Mouse (Mus musculus): ENCODE results near the gene N4bp2l1. TPM values are rescaled to one million over a fixed set of nuclear protein-coding genes. Genes with fewer than 3 reads are reported as not detected.

N4bp2l1 gene
- polyA plus RNA-seq, 1 experiment from 2014 or later: 16.7 TPM

DNA sequence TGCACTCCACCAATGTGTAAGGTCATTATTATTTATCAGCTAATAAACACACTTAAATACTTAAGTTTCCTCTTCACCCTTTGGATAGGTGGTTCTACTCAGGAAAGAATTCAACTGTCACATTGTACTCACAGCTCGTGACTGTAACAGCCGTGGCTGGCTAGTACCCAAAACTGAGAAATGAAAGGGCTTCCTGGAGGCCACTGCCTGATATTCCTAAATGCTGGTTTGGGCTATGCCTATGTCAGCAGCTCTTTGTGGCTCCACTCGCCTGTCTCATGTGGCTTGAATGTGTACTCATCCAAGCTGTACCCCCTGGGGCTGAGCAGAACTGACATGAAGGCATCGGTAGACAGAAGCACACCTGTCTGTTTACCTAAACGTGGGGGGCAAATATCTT lies 22.1 kb downstream of the N4bp2l1 start:
- Histone ChIP-seq H3K4me2 (no peak overlapping the region), H3K9me3 (no peaks in the 10 kb centered on the region), H3K27ac (no peak overlapping the region), H3K4me3 (no peak overlapping the region), H3K4me1 (no peaks in the 10 kb centered on the region), H3K27me3 (replicated peaks) (no peaks in the 10 kb centered on the region), H3K36me3 (replicated peaks) (peaks cover 4% of the 10 kb centered on the region; the same call in 1 of the 2 replicates), H3K9ac (no peak overlapping the region)
- 78% methylated on average over 5 of the region's 5 CpGs for WGBS
- ATAC-seq (replicated peaks): no peak

DNA sequence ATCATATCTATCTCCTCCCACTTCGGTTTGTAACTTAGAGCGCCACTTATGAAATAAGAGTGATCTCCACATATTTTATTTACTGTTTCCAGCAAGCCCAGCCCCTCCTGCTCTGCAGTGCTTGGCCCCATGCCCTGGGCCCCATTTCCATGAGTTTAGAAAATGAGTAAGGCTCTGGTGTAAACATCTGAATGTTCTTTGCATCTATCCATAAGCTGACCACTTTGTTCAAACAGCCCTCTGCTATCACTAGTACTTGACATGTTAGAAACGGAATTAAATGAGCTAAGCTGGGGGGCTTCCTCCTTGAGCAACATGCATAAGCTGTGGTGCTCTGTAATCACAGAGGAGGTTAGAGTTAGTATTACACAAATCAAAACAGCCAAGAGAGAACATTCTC lies 22.6 kb downstream of the N4bp2l1 start:
- peaks cover 4% of the 10 kb centered on the region; the same call in 1 of the 2 replicates for H3K36me3 ChIP-seq (replicated peaks)
- no peaks in the 10 kb centered on the region for H3K27me3 ChIP-seq (replicated peaks)
- H3K9ac ChIP-seq: no peak overlapping the region
- no peak overlapping the region for H3K4me2 ChIP-seq
- no peaks in the 10 kb centered on the region for H3K4me1 ChIP-seq
- no peak overlapping the region for H3K4me3 ChIP-seq
- no peak for ATAC-seq (replicated peaks)
- no peaks in the 10 kb centered on the region for H3K9me3 ChIP-seq
- H3K27ac ChIP-seq: no peak overlapping the region
- 90% methylated on average over 3 of the region's 3 CpGs for WGBS

DNA sequence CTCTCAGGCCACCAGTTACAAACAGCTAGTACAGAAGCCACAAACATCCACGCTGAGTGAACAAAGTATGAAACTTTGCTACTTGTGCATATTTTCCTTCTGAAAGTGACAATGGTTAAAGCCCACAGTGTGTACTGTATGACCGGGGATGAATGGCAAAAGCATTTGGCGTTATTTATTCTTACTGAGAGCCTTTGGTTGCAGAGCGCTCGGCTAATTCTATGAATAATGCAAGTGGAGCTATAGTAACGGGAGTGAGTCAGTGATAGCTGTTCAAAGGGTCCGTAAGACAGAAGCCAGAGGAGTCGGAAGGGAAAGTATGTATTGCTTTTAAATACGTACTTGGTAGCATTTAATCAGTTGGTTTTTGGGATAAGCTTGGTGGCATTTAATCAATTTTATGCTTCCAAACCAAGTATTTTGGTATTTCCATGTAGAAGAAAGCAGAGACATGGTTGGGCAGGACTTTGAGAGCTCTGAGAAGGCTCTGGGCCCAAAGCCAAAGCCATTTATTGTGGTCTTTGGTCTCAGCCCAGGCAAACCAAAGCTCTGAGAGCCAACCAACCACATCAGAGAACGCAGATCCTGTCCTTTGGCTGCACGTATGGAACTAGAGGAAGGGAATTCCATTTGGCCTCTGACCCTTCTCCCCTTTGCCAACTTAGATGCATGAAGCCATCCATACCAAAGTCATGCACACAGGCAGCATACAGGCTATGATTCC lies 26.3 kb downstream of the N4bp2l1 start:
- Histone ChIP-seq H3K27ac (no peak overlapping the region), H3K9ac (no peak overlapping the region), H3K36me3 (replicated peaks) (peaks cover 10% of the 10 kb centered on the region; the same call in 1 of the 2 replicates), H3K9me3 (no peaks in the 10 kb centered on the region), H3K27me3 (replicated peaks) (no peaks in the 10 kb centered on the region), H3K4me2 (no peak overlapping the region), H3K4me1 (no peaks in the 10 kb centered on the region), H3K4me3 (no peak overlapping the region)
- 67% methylated on average over 11 of the region's 11 CpGs for WGBS
- no peak for ATAC-seq (replicated peaks)

DNA sequence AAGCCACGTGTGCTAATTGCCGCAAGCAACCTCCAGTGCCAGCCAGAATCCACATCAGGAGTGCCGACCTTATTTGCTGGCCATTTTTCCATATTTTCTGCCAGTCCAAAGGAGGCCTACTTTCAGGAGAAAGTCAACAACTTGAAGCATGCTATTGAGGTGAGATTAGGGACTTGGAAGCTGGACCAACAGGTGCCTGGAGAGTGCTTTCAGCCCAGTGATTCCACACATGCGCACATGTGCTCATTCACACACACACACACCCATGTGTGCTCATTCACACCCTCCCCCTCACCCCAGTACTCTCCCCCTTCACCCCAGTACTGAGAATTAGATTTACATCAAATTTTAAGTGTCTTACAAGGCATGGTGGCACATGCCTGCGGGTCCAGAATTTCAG lies 30.0 kb downstream of the N4bp2l1 start:
- Histone ChIP-seq H3K9ac (no peak overlapping the region), H3K4me1 (no peaks in the 10 kb centered on the region), H3K27ac (no peak overlapping the region), H3K27me3 (replicated peaks) (no peaks in the 10 kb centered on the region), H3K4me2 (no peak overlapping the region), H3K4me3 (no peak overlapping the region), H3K36me3 (replicated peaks) (0 out of 2 replicates have a peak, but pooled peaks cover 6% of the 10 kb centered on the region), H3K9me3 (no peaks in the 10 kb centered on the region)
- ATAC-seq (replicated peaks): no peak
- WGBS: 91% methylated on average over 5 of the region's 5 CpGs

DNA sequence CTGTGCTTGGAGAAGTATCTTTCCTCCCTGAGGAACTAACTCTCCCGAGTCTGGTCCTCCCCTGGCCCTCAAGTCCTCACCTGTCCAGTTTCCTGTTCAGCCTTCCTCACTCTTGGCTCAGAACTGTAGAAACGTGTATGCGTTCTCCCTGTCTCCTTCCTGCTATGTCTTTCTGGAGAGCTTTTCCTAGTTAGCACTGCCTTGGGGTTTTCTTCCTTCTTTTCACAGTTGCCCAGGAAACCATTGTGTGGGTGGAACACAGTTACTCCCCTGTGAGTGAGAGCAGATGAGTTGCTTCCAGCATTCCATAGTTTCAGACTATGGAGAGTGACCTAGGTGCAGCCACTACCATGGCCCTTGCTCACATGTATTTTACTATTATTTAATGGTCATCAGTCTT lies 30.8 kb downstream of the N4bp2l1 start:
- WGBS: 54% methylated on average over 3 of the region's 3 CpGs

DNA sequence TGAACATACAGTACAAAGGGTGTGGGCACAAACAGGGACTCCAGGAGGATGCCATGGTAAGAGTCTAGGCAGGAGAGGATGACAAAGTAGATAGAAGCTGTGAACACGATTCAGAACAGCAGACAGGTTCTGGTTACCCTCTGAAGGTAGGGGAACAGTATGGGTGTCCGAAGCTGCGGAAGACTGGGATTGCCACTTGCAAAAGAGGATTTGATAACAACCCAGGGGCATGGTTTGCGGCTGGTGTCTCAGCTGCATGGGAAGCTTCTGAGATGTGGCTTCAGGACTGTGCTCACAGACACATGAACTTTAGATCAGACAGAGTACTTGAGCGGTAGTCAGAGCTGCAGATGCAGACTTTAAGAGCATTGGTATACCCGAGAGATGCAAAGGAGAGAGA lies 32.6 kb downstream of the N4bp2l1 start:
- H3K27ac ChIP-seq: no peak overlapping the region
- H3K9ac ChIP-seq: no peak overlapping the region
- ATAC-seq (replicated peaks): no peak
- H3K4me2 ChIP-seq: no peak overlapping the region
- H3K36me3 ChIP-seq (replicated peaks): peaks cover 6% of the 10 kb centered on the region; the same call in 1 of the 2 replicates
- no peak overlapping the region for H3K4me3 ChIP-seq
- 94% methylated on average over 6 of the region's 6 CpGs for WGBS
- no peaks in the 10 kb centered on the region for H3K4me1 ChIP-seq
- no peaks in the 10 kb centered on the region for H3K27me3 ChIP-seq (replicated peaks)
- H3K9me3 ChIP-seq: no peaks in the 10 kb centered on the region

More for the DNA sequence above, 30.8 kb downstream of the N4bp2l1 start:
- no peak overlapping the region for H3K27ac ChIP-seq
- no peak overlapping the region for H3K4me3 ChIP-seq
- no peaks in the 10 kb centered on the region for H3K27me3 ChIP-seq (replicated peaks)
- H3K9ac ChIP-seq: no peak overlapping the region
- no peaks in the 10 kb centered on the region for H3K4me1 ChIP-seq
- ATAC-seq (replicated peaks): no peak
- H3K9me3 ChIP-seq: no peaks in the 10 kb centered on the region
- H3K4me2 ChIP-seq: no peak overlapping the region
- peaks cover 6% of the 10 kb centered on the region; the same call in 1 of the 2 replicates for H3K36me3 ChIP-seq (replicated peaks)

DNA sequence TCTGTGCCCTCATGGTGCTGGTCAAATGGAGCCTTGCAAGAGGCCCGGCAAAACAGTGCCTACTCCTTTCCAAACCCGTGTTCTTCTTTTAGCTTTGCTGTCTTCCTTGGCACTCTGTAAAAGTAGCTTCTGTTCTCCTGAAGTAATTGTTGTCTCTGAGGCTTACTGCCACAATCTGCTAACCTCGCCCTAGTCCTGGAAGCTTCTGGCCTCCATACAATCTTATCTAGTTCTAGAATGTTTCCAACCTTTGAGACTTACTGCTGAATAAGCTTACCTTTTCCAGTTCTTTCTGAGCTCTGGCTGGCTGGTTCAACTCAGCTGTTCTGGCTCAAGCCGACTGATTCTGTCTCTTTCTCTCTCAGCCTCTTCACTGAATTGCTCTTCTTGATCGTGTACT lies 35.2 kb downstream of the N4bp2l1 start:
- 98% methylated on average over 5 of the region's 5 CpGs for WGBS
- no peak overlapping the region for H3K9ac ChIP-seq
- no peaks in the 10 kb centered on the region for H3K27me3 ChIP-seq (replicated peaks)
- no peaks in the 10 kb centered on the region; the same call in 1 of the 2 replicates for H3K36me3 ChIP-seq (replicated peaks)
- ATAC-seq (replicated peaks): no peak
- H3K4me2 ChIP-seq: no peak overlapping the region
- H3K4me1 ChIP-seq: no peaks in the 10 kb centered on the region
- no peak overlapping the region for H3K4me3 ChIP-seq
- H3K9me3 ChIP-seq: no peaks in the 10 kb centered on the region
- H3K27ac ChIP-seq: no peak overlapping the region

DNA sequence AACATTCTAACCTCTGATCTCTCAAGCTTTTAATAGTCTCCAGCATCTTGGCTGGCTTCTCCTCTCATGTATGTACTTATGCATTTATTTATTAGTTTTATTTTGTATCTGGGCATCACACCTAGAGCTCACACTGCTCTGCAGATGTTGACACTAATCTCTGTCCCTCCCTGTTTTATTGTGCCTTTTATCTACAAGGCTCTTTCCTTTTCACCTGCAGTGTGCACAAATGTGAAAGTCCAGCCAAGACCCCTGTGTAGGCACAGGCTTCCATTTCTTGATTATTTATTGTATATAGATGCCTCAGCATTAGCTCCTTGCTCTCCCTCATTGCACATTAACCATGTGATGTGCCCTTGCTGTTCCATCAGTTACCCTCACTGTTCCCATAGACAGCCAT lies 35.6 kb downstream of the N4bp2l1 start:
- Histone ChIP-seq H3K4me2 (no peak overlapping the region), H3K27me3 (replicated peaks) (no peaks in the 10 kb centered on the region), H3K4me3 (no peak overlapping the region), H3K36me3 (replicated peaks) (no peaks in the 10 kb centered on the region; the same call in 1 of the 2 replicates), H3K9me3 (no peaks in the 10 kb centered on the region), H3K4me1 (no peaks in the 10 kb centered on the region), H3K9ac (no peak overlapping the region), H3K27ac (no peak overlapping the region)
- no peak for ATAC-seq (replicated peaks)

DNA sequence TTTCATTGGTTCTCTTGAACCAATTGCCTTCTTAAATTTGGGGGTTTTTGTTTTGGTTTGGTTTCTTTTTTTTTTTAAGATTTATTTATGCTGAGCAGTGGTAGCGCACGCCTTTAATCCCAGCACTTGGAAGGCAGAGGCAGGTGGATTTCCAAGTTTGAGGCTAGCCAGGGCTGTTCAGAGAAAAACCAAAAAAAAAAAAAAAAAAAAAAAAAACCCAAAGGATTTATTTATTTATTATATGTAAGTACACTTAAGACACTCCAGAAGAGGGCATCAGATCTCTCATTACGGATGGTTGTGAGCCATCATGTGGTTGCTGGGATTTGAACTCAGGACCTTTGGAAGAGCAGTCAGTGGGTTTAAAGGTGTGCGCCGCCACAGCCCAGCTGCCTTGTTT lies 36.1 kb downstream of the N4bp2l1 start:
- H3K27me3 ChIP-seq (replicated peaks): no peaks in the 10 kb centered on the region
- 98% methylated on average over 5 of the region's 5 CpGs for WGBS
- H3K9ac ChIP-seq: no peak overlapping the region
- H3K4me3 ChIP-seq: no peak overlapping the region
- H3K4me2 ChIP-seq: no peak overlapping the region
- no peaks in the 10 kb centered on the region for H3K4me1 ChIP-seq
- H3K27ac ChIP-seq: no peak overlapping the region
- no peaks in the 10 kb centered on the region; the same call in 1 of the 2 replicates for H3K36me3 ChIP-seq (replicated peaks)
- ATAC-seq (replicated peaks): no peak
- no peaks in the 10 kb centered on the region for H3K9me3 ChIP-seq

DNA sequence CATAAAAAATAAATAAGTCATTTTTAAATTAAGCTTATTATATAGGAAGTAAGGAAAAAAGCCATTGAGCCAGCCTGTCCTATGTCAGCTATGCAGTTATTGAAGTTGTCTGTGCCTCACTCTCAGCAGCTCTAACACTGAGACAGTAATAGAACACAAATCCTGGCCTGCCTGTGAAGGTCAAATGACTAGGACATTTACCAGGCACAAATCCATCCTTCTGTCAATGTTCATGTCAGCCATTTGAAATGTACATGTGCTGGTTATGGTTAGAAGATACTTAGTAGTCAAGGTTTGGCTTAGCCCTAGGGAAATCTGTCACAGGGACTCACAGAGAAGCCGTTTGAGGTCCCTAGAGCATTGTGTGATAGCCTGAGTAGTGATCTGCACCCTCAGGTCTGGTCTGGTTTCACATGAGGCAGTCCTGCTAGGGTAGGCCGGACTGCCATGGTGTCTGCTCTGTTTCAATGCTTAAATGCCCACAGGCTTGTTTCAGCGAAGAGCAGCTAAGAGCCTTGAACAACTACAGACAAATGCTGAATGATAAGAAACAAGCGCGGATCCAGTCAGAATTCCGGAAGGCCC lies 37.4 kb downstream of the N4bp2l1 start:
- Histone ChIP-seq H3K27me3 (replicated peaks) (no peaks in the 10 kb centered on the region), H3K9me3 (no peaks in the 10 kb centered on the region), H3K36me3 (replicated peaks) (no peaks in the 10 kb centered on the region; the same call in 1 of the 2 replicates), H3K9ac (no peak overlapping the region), H3K4me2 (no peak overlapping the region), H3K4me1 (no peaks in the 10 kb centered on the region), H3K4me3 (no peak overlapping the region), H3K27ac (no peak overlapping the region)
- ATAC-seq (replicated peaks): no peak
- 92% methylated on average over 6 of the region's 6 CpGs for WGBS

DNA sequence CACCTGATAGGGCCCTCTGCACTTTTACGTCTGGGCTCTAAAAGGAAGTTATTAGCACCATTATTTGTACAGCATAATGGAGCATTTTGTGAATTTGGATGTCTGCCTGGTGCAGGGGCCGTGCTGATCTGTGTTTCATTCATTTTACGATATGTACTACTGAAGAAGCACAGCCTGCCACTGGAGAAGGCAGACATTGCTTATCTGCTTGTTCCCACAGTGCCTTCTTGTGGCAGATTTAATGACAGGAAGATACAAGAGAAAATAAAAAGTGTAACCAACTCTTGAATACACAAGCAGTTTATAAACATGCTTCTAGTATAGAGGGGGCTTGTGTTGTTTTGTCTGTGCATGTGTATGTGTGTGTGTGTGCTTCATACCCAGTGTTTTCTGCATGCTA lies 45.4 kb downstream of the N4bp2l1 start:
- Histone ChIP-seq H3K27me3 (replicated peaks) (no peaks in the 10 kb centered on the region), H3K4me3 (no peak overlapping the region), H3K4me1 (no peaks in the 10 kb centered on the region), H3K9ac (no peak overlapping the region), H3K36me3 (replicated peaks) (no peaks in the 10 kb centered on the region), H3K27ac (no peak overlapping the region), H3K4me2 (no peak overlapping the region), H3K9me3 (no peaks in the 10 kb centered on the region)
- WGBS: 78% methylated on average over 3 of the region's 3 CpGs
- no peak for ATAC-seq (replicated peaks)

DNA sequence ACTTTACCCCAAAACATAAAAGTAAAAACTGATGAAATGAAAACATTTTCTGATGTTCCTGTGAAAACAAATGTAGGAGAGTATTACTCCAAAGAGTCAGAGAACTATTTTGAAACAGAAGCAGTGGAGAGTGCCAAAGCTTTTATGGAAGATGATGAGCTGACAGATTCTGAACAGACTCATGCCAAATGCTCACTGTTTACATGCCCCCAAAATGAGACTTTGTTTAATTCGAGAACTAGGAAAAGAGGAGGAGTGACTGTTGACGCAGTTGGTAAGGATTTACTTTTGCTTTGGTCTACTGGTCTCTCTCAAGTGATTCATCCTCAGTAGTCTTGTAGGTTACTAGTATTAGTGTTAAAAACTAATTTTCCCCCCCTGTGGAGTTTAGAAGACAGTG lies 53.8 kb downstream of the N4bp2l1 start:
- Histone ChIP-seq H3K27me3 (replicated peaks) (no peaks in the 10 kb centered on the region), H3K27ac (no peak overlapping the region), H3K9ac (no peak overlapping the region), H3K4me3 (no peak overlapping the region), H3K4me1 (no peaks in the 10 kb centered on the region), H3K9me3 (no peaks in the 10 kb centered on the region), H3K4me2 (no peak overlapping the region), H3K36me3 (replicated peaks) (peaks cover 17% of the 10 kb centered on the region; the same call in 1 of the 2 replicates)
- 93% methylated on average over 2 of the region's 2 CpGs for WGBS
- ATAC-seq (replicated peaks): no peak

DNA sequence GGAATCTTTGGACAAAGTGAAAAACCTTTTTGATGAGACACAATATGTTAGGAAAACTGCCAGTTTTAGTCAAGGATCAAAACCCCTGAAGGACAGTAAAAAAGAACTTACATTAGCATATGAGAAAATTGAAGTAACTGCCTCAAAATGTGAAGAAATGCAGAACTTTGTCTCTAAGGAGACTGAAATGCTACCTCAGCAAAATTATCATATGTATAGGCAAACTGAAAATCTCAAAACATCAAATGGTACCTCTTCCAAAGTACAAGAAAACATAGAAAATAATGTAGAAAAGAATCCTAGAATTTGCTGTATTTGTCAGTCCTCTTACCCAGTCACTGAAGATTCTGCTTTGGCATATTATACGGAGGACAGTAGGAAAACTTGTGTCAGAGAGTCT lies 55.7 kb downstream of the N4bp2l1 start:
- 94% methylated on average over 1 of the region's 1 CpGs for WGBS
- no peak for ATAC-seq (replicated peaks)

More for the DNA sequence above, 55.7 kb downstream of the N4bp2l1 start:
- Histone ChIP-seq H3K27ac (no peak overlapping the region), H3K9ac (no peak overlapping the region), H3K4me1 (no peaks in the 10 kb centered on the region), H3K27me3 (replicated peaks) (no peaks in the 10 kb centered on the region), H3K4me3 (no peak overlapping the region), H3K36me3 (replicated peaks) (peaks cover 17% of the 10 kb centered on the region; the same call in 1 of the 2 replicates), H3K9me3 (no peaks in the 10 kb centered on the region), H3K4me2 (no peak overlapping the region)

Data from midbrain, embryonic 15.5 days (tissue).